Mouse (Mus musculus) MEL (cell line): ENCODE results near the gene Syt8. TPM values are rescaled to one million over a fixed set of nuclear protein-coding genes. Genes with fewer than 3 reads are reported as not detected.

ENCODE experiments used
- DNase-seq: peaks from one replicate; pipeline ENCODE4 v3.0.0; 2011; ENCODE audit warnings: low read depth, low spot score
- H3K27ac ChIP-seq: 2 replicates; pipeline ENCODE4 v1.5.1; 2012; ENCODE audit warnings: low read depth, mild to moderate bottlenecking, control low read depth, low read length, moderate library complexity; ENCODE audit not compliant: control insufficient read depth
- H3K27me3 ChIP-seq, 2 experiments: fragments of 150-350 bp in 1 of 2; sonication (generic) in 1 of 2; 2 replicates each; pipeline ENCODE4 v1.6.1; 2012; ENCODE audit warnings: low read length in 2 of 2, mild to moderate bottlenecking in 2 of 2, improper control_type of control experiment in 1 of 2, moderate library complexity in 1 of 2; ENCODE audit not compliant: insufficient read depth in 2 of 2, control insufficient read depth in 1 of 2
- H3K36me3 ChIP-seq, 2 experiments: 2 replicates each; pipeline ENCODE4 v1.6.1; 2012 to 2014; ENCODE audit warnings: low read length in 2 of 2, improper control_type of control experiment in 1 of 2, inconsistent platforms in 1 of 2, mild to moderate bottlenecking in 1 of 2; ENCODE audit not compliant: insufficient read depth in 2 of 2, control insufficient read depth in 1 of 2
- H3K4me1 ChIP-seq, 2 experiments: fragments of 150-350 bp in 1 of 2; sonication (generic) in 1 of 2; 2 replicates each; pipeline ENCODE4 v1.6.1; 2012; ENCODE audit warnings: low read length in 2 of 2, improper control_type of control experiment in 1 of 2, mild to moderate bottlenecking in 1 of 2; ENCODE audit not compliant: insufficient read depth in 2 of 2, control insufficient read depth in 1 of 2
- H3K4me3 ChIP-seq, 2 experiments: fragments of 150-350 bp in 1 of 2; sonication (generic) in 1 of 2; 2 replicates each; pipeline ENCODE4 v1.5.1; 2012; ENCODE audit warnings: low read depth in 2 of 2, low read length in 2 of 2, mild to moderate bottlenecking in 2 of 2, moderate library complexity in 2 of 2, control low read depth in 1 of 2, improper control_type of control experiment in 1 of 2; ENCODE audit not compliant: control insufficient read depth in 1 of 2, insufficient read depth in 1 of 2
- H3K79me2 ChIP-seq: 2 replicates; pipeline ENCODE4 v1.6.1; 2012; ENCODE audit warnings: mild to moderate bottlenecking, low read length, moderate library complexity; ENCODE audit not compliant: control insufficient read depth, poor library complexity, insufficient read depth
- H3K9ac ChIP-seq: 2 replicates; pipeline ENCODE4 v1.6.1; 2012; ENCODE audit warnings: low read depth, mild to moderate bottlenecking, control low read depth, low read length, moderate library complexity; ENCODE audit not compliant: control insufficient read depth, poor library complexity, severe bottlenecking
- H3K9me3 ChIP-seq: fragments of 150-350 bp; sonication (generic); replicated peaks from 2 replicates; pipeline ENCODE4 v1.6.1; 2012; ENCODE audit warnings: mild to moderate bottlenecking, low read length, improper control_type of control experiment, moderate library complexity; ENCODE audit not compliant: insufficient read depth
- BHLHE40 ChIP-seq: IDR thresholded peaks from 2 replicates; pipeline ENCODE4 v1.6.1; 2012; ENCODE audit warnings: low read depth, mild to moderate bottlenecking, inconsistent platforms, low read length, improper control_type of control experiment, borderline replicate concordance
- CHD2 ChIP-seq: IDR thresholded peaks from 2 replicates; pipeline ENCODE4 v1.6.1; 2011; ENCODE audit warnings: low read length, improper control_type of control experiment
- CTCF ChIP-seq, 3 experiments: IDR thresholded peaks in 2 of 3; conservative IDR thresholded peaks in 1 of 3; 2 replicates each; pipeline ENCODE4 v1.5.1; 2011 to 2012; ENCODE audit warnings: low read length in 3 of 3, low read depth in 2 of 3, mild to moderate bottlenecking in 2 of 3, improper control_type of control experiment in 1 of 3, inconsistent platforms in 1 of 3, mixed read lengths in 1 of 3, moderate library complexity in 1 of 3; ENCODE audit not compliant: control insufficient read depth in 1 of 3, insufficient read depth in 1 of 3, poor library complexity in 1 of 3, severe bottlenecking in 1 of 3
- EP300 ChIP-seq, 2 experiments: IDR thresholded peaks; 2 replicates each; pipeline ENCODE4 v1.6.1; 2011; ENCODE audit warnings: improper control_type of control experiment in 2 of 2, low read length in 2 of 2, low read depth in 1 of 2, mild to moderate bottlenecking in 1 of 2
- ETS1 ChIP-seq: IDR thresholded peaks from 2 replicates; pipeline ENCODE4 v1.6.1; 2012; ENCODE audit warnings: low read depth, mild to moderate bottlenecking, inconsistent platforms, low read length, improper control_type of control experiment, moderate library complexity
- GABPA ChIP-seq: IDR thresholded peaks from 2 replicates; pipeline ENCODE4 v1.6.1; 2012; ENCODE audit warnings: low read depth, mild to moderate bottlenecking, inconsistent platforms, low read length, improper control_type of control experiment, moderate library complexity
- HCFC1 ChIP-seq: IDR thresholded peaks from 2 replicates; pipeline ENCODE4 v1.6.1; 2012; ENCODE audit warnings: low read depth, mild to moderate bottlenecking, inconsistent platforms, low read length, improper control_type of control experiment, moderate library complexity
- KAT2A ChIP-seq: conservative IDR thresholded peaks from 2 replicates; pipeline ENCODE4 v1.6.1; 2012; ENCODE audit warnings: low read depth, low read length, improper control_type of control experiment, inconsistent platforms
- MAFK ChIP-seq: IDR thresholded peaks from 2 replicates; pipeline ENCODE4 v1.6.1; 2011; ENCODE audit warnings: low read depth, mild to moderate bottlenecking, low read length, improper control_type of control experiment, borderline replicate concordance
- MAX ChIP-seq: IDR thresholded peaks from 2 replicates; pipeline ENCODE4 v1.6.1; 2011; ENCODE audit warnings: low read length, improper control_type of control experiment
- MAZ ChIP-seq: IDR thresholded peaks from 2 replicates; pipeline ENCODE4 v1.6.1; 2012; ENCODE audit warnings: low read depth, mild to moderate bottlenecking, inconsistent platforms, low read length, improper control_type of control experiment
- MEF2A ChIP-seq: IDR thresholded peaks from 2 replicates; pipeline ENCODE4 v1.6.1; 2014; ENCODE audit warnings: low read depth, mild to moderate bottlenecking, inconsistent platforms, low read length, improper control_type of control experiment; ENCODE audit not compliant: poor library complexity, insufficient replicate concordance, severe bottlenecking; ENCODE audit errors: extremely low read depth
- MYB ChIP-seq: IDR thresholded peaks from 2 replicates; pipeline ENCODE4 v1.6.1; 2011; ENCODE audit warnings: mild to moderate bottlenecking, low read depth, low read length, improper control_type of control experiment
- NELFE ChIP-seq: IDR thresholded peaks from 2 replicates; pipeline ENCODE4 v1.6.1; 2011; ENCODE audit warnings: low read depth, low read length, improper control_type of control experiment
- POLR2A ChIP-seq, 2 experiments: IDR thresholded peaks; 2 replicates each; pipeline ENCODE4 v1.6.1; 2011 to 2012; ENCODE audit warnings: low read length in 2 of 2, mild to moderate bottlenecking in 2 of 2, control low read depth in 1 of 2, improper control_type of control experiment in 1 of 2, low read depth in 1 of 2, moderate library complexity in 1 of 2; ENCODE audit not compliant: control insufficient read depth in 1 of 2, insufficient read depth in 1 of 2, poor library complexity in 1 of 2
- SIN3A ChIP-seq: IDR thresholded peaks from 2 replicates; pipeline ENCODE4 v1.6.1; 2012; ENCODE audit warnings: low read length, improper control_type of control experiment, inconsistent platforms
- SMC3 ChIP-seq: IDR thresholded peaks from 2 replicates; pipeline ENCODE4 v1.6.1; 2011; ENCODE audit warnings: low read depth, low read length, improper control_type of control experiment
- UBTF ChIP-seq: IDR thresholded peaks from 2 replicates; pipeline ENCODE4 v1.6.1; 2012; ENCODE audit warnings: low read depth, mild to moderate bottlenecking, inconsistent platforms, low read length, improper control_type of control experiment, moderate library complexity, borderline replicate concordance; ENCODE audit not compliant: insufficient read depth
- USF1 ChIP-seq: IDR thresholded peaks from 2 replicates; pipeline ENCODE4 v1.6.1; 2014; ENCODE audit warnings: low read depth, mild to moderate bottlenecking, inconsistent platforms, low read length, improper control_type of control experiment, moderate library complexity
- USF2 ChIP-seq, 2 experiments: IDR thresholded peaks; 2 replicates each; pipeline ENCODE4 v1.6.1; 2011 to 2012; ENCODE audit warnings: improper control_type of control experiment in 2 of 2, low read length in 2 of 2, borderline replicate concordance in 1 of 2, inconsistent platforms in 1 of 2, low read depth in 1 of 2, mild to moderate bottlenecking in 1 of 2; ENCODE audit not compliant: insufficient read depth in 1 of 2
- polyA plus RNA-seq, 2 experiments: library from polyadenylated mRNA; stranded (reverse) in 1 of 2; unstranded in 1 of 2; fragments of >175 nt in 1 of 2; fragments of >200 nt in 1 of 2; gene quantifications; 2 replicates each; pipeline versions ENCODE4 v1.2.1 to v1.2.4; 2012; ENCODE audit warnings: low replicate concordance in 2 of 2, low read depth in 1 of 2; ENCODE audit not compliant: insufficient read length in 2 of 2, insufficient read depth in 1 of 2, missing spikeins in 1 of 2
- total RNA-seq: library from RNA; depleted of rRNA; stranded (reverse); fragments of 300-350 nt; gene quantifications from 2 replicates; pipeline ENCODE4 v1.2.3, GENCODE M21; 2012

The Syt8 gene
- total and polyA plus RNA-seq, 3 experiments, result not detected

- H3K27ac ChIP-seq, result peak overlapping the region; percentile 36; the same call in 1 of the 2 replicates
- no peak for TF ChIP-seq ETS1
- no peak for TF ChIP-seq MEF2A
- no peak for TF ChIP-seq SIN3A
- H3K9ac ChIP-seq, result peak overlapping the region; percentile 23; the same call in 1 of the 2 replicates
- H3K4me1 ChIP-seq, result peaks cover 0 to 3% of the 10 kb centered on the region in 2 experiments; a peak in 2 of 4 replicates
- no peak overlapping the region for H3K4me3 ChIP-seq
- H3K27me3 ChIP-seq, result no peaks in the 10 kb centered on the region
- H3K79me2 ChIP-seq, result no peaks in the 10 kb centered on the region
- DNase-seq, result no peak
- H3K36me3 ChIP-seq, result 0 out of 4 replicates have a peak, but pooled peaks cover 0 to 2% of the 10 kb centered on the region in 2 experiments
- no peaks in the 10 kb centered on the region for H3K9me3 ChIP-seq
Measured at GRCm38 (mm10) chr7:142442908-142443420, 8.3 kb downstream of the Syt8 start.

GRCm38 (mm10) chr7:142443474-142443873 lies 8.8 kb downstream of the Syt8 start:
- Histone ChIP-seq H3K9ac (no peak overlapping the region), H3K36me3 (0 out of 4 replicates have a peak, but pooled peaks cover 0 to 2% of the 10 kb centered on the region in 2 experiments), H3K9me3 (no peaks in the 10 kb centered on the region), H3K79me2 (no peaks in the 10 kb centered on the region), H3K27ac (no peak overlapping the region), H3K27me3 (no peaks in the 10 kb centered on the region), H3K4me3 (no peak overlapping the region), H3K4me1 (peaks cover 0 to 3% of the 10 kb centered on the region in 2 experiments; a peak in 2 of 4 replicates)
- DNase-seq, result no peak
- no peak for TF ChIP-seq EP300 (IDR thresholded peaks at IDR 0.05; ENCODE audit: low read depth in 1 of 2, low read length in 2 of 2)
- TF ChIP-seq HCFC1, result no peak
- TF ChIP-seq UBTF, result no peak
- TF ChIP-seq CTCF (IDR thresholded peaks at IDR 0.05 in 2 of 3, conservative IDR thresholded peaks at IDR 0.05 in 1 of 3; ENCODE audit: control insufficient read depth in 1 of 3, insufficient read depth in 1 of 3, low read depth in 2 of 3, low read length in 3 of 3, poor library complexity in 1 of 3, severe bottlenecking in 1 of 3), result no peak
- TF ChIP-seq USF2 (IDR thresholded peaks at IDR 0.05; ENCODE audit: borderline replicate concordance in 1 of 2, insufficient read depth in 1 of 2, low read depth in 1 of 2, low read length in 2 of 2), result no peak
- TF ChIP-seq MAX, result no peak
- TF ChIP-seq MAZ, result no peak
- no peak for TF ChIP-seq NELFE
- no peak for TF ChIP-seq BHLHE40
- TF ChIP-seq POLR2A (IDR thresholded peaks at IDR 0.05; ENCODE audit: control insufficient read depth in 1 of 2, insufficient read depth in 1 of 2, low read depth in 1 of 2, low read length in 2 of 2, poor library complexity in 1 of 2), result no peak

- H3K9ac ChIP-seq, result no peak overlapping the region
- TF ChIP-seq MAFK, result no peak
- TF ChIP-seq GABPA, result no peak
- TF ChIP-seq EP300 (IDR thresholded peaks at IDR 0.05; ENCODE audit: low read depth in 1 of 2, low read length in 2 of 2), result no peak
- no peak for TF ChIP-seq ETS1
- TF ChIP-seq USF1, result no peak
- TF ChIP-seq USF2 (IDR thresholded peaks at IDR 0.05; ENCODE audit: borderline replicate concordance in 1 of 2, insufficient read depth in 1 of 2, low read depth in 1 of 2, low read length in 2 of 2), result no peak
- TF ChIP-seq KAT2A, result no peak
- TF ChIP-seq SMC3, result no peak
- no peak for TF ChIP-seq CHD2
- no peak for TF ChIP-seq MAZ
- TF ChIP-seq MYB, result no peak
- no peaks in the 10 kb centered on the region for H3K79me2 ChIP-seq
- H3K4me3 ChIP-seq, result no peak overlapping the region
- no peak for DNase-seq
- H3K4me1 ChIP-seq, result peaks cover 0 to 3% of the 10 kb centered on the region in 2 experiments; a peak in 2 of 4 replicates
- 0 out of 4 replicates have a peak, but pooled peaks cover 0 to 2% of the 10 kb centered on the region in 2 experiments for H3K36me3 ChIP-seq
- H3K27ac ChIP-seq, result no peak overlapping the region
- peaks cover 0 to 1% of the 10 kb centered on the region in 2 experiments; a peak in 1 of 4 replicates for H3K27me3 ChIP-seq
- no peaks in the 10 kb centered on the region for H3K9me3 ChIP-seq
Measured at GRCm38 (mm10) chr7:142444171-142444570, 9.5 kb downstream of the Syt8 start.
